Mouse (Mus musculus): ENCODE data around the gene Kif18b.

Gene Kif18b

DNA sequence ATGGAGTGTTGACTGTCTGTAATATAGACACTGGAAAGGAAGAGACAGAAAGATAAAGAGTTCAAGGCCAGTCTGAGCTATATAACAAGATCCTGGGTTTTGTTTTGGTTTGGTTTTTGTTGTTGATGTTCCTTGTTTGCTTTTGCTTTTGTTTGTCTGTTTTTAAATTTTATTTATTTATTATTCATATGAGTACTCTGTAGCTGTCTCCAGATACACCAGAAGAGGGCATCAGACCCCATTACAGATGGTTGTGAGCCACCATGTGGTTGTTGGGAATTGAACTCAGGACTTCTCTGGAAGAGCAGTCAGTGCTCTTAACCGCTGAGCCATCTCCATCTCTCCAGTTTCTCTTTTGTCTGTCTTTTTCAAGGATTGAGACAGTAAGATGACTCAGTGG lies 33.9 kb upstream of the Kif18b start:
- Histone ChIP-seq H3K9me3 (ENCODE audit: low read length) (no peaks in the 10 kb centered on the region), H3K4me3 (replicated peaks; ENCODE audit: low read length) (no peak overlapping the region), H3K36me3 (ENCODE audit: insufficient read depth, low read length) (no peaks in the 10 kb centered on the region), H3K27me3 (ENCODE audit: insufficient read depth, low read length) (peaks cover 37% of the 10 kb centered on the region), H3K4me1 (replicated peaks; ENCODE audit: low read depth, low read length) (peaks cover 42% of the 10 kb centered on the region)
- no peak for TF ChIP-seq POU5F1 (IDR thresholded peaks at IDR 0.05; ENCODE audit: borderline replicate concordance, low read length)
- no peak for TF ChIP-seq NANOG (IDR thresholded peaks at IDR 0.05; ENCODE audit: borderline replicate concordance, low read length)
- no peak for TF ChIP-seq CTCF (conservative IDR thresholded peaks at IDR 0.05; ENCODE audit: low read length)

GRCm38 (mm10) chr11:102958431-102958830 lies 33.5 kb upstream of the Kif18b start:
- H3K4me3 ChIP-seq (replicated peaks; ENCODE audit: low read length) = no peak overlapping the region
- H3K4me1 ChIP-seq (replicated peaks; ENCODE audit: low read depth, low read length) = peaks cover 38% of the 10 kb centered on the region
- H3K36me3 ChIP-seq (ENCODE audit: insufficient read depth, low read length) = no peaks in the 10 kb centered on the region
- H3K27me3 ChIP-seq (ENCODE audit: insufficient read depth, low read length) = peaks cover 35% of the 10 kb centered on the region
- TF ChIP-seq NANOG (IDR thresholded peaks at IDR 0.05; ENCODE audit: borderline replicate concordance, low read length) = no peak
- TF ChIP-seq POU5F1 (IDR thresholded peaks at IDR 0.05; ENCODE audit: borderline replicate concordance, low read length) = no peak
- no peak for TF ChIP-seq CTCF (conservative IDR thresholded peaks at IDR 0.05; ENCODE audit: low read length)
- no peaks in the 10 kb centered on the region for H3K9me3 ChIP-seq (ENCODE audit: low read length)

DNA sequence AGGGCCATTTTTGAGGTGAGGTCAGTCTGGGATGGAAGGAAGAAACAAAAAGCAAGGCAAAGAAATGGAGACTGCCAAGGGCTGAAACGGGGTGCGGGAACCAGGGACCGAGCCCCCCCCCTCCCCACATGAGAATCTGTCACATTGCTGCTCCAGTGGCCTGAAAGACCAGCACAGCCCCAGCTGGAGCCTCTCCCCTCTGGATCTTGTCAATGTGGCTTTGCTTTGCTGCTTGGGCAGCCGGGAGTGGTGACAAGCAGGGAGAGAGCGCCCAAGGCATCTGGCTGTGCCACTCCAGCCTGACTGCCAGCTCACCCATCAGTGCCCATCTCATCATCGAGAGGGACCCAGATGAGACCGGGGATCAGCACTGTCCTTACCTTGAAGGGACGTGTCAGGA lies 32.8 kb upstream of the Kif18b start:
- H3K9me3 ChIP-seq (ENCODE audit: low read length) = no peaks in the 10 kb centered on the region
- no peak overlapping the region for H3K4me3 ChIP-seq (replicated peaks; ENCODE audit: low read length)
- no peak for TF ChIP-seq NANOG (IDR thresholded peaks at IDR 0.05; ENCODE audit: borderline replicate concordance, low read length)
- TF ChIP-seq POU5F1 (IDR thresholded peaks at IDR 0.05; ENCODE audit: borderline replicate concordance, low read length) = no peak
- TF ChIP-seq CTCF (conservative IDR thresholded peaks at IDR 0.05; ENCODE audit: low read length) = no peak
- H3K4me1 ChIP-seq (replicated peaks; ENCODE audit: low read depth, low read length) = peaks cover 31% of the 10 kb centered on the region
- H3K27me3 ChIP-seq (ENCODE audit: insufficient read depth, low read length) = peaks cover 41% of the 10 kb centered on the region
- no peaks in the 10 kb centered on the region for H3K36me3 ChIP-seq (ENCODE audit: insufficient read depth, low read length)

DNA sequence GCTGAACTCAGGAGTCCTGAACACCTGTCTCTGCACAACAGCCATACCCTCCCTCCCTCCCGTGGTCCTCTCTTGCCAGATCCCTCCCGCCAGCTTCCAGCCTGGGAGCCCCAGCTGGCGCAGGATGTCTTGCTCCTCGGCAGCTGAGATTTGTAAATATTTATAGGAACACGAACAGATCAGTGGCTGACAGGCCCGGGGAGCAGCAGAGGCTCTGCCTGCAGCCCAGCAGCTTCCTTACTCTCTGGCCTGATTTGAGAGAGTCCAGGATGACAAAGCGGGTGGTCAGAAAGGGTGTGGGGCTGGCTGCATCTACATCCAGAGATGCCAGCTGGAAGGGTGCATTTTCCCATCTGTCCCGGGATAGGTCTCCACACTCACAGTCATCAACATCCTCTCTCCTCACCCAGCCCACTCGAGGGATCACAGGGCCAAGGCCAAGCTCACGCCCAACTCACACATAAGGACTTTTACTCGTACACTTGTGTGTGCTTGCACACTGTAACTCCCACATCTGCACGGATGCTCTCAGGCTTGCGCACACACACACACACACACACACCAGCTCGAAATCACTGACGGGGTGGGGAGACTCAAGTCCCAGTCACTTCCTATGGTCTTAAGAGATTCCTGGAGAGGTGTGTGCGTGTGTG lies 32.2 kb upstream of the Kif18b start:
- Histone ChIP-seq H3K4me3 (replicated peaks; ENCODE audit: low read length) (peak overlapping the region; percentile 41; the same call in 1 of the 2 replicates), H3K4me1 (replicated peaks; ENCODE audit: low read depth, low read length) (peaks cover 29% of the 10 kb centered on the region), H3K9me3 (ENCODE audit: low read length) (no peaks in the 10 kb centered on the region), H3K27me3 (ENCODE audit: insufficient read depth, low read length) (peaks cover 47% of the 10 kb centered on the region), H3K36me3 (ENCODE audit: insufficient read depth, low read length) (no peaks in the 10 kb centered on the region)
- no peak for TF ChIP-seq NANOG (IDR thresholded peaks at IDR 0.05; ENCODE audit: borderline replicate concordance, low read length)
- no peak for TF ChIP-seq POU5F1 (IDR thresholded peaks at IDR 0.05; ENCODE audit: borderline replicate concordance, low read length)
- TF ChIP-seq CTCF (conservative IDR thresholded peaks at IDR 0.05; ENCODE audit: low read length) = no peak

- no peaks in the 10 kb centered on the region for H3K9me3 ChIP-seq (ENCODE audit: low read length)
- TF ChIP-seq CTCF (conservative IDR thresholded peaks at IDR 0.05; ENCODE audit: low read length) = no peak
- no peak for TF ChIP-seq NANOG (IDR thresholded peaks at IDR 0.05; ENCODE audit: borderline replicate concordance, low read length)
- TF ChIP-seq POU5F1 (IDR thresholded peaks at IDR 0.05; ENCODE audit: borderline replicate concordance, low read length) = no peak
- H3K4me3 ChIP-seq (replicated peaks; ENCODE audit: low read length) = no peak overlapping the region
- H3K27me3 ChIP-seq (ENCODE audit: insufficient read depth, low read length) = peaks cover 84% of the 10 kb centered on the region
- peaks cover 40% of the 10 kb centered on the region for H3K4me1 ChIP-seq (replicated peaks; ENCODE audit: low read depth, low read length)
- no peaks in the 10 kb centered on the region for H3K36me3 ChIP-seq (ENCODE audit: insufficient read depth, low read length)
Measured at GRCm38 (mm10) chr11:102952922-102953321, 28.0 kb upstream of the Kif18b start.

DNA sequence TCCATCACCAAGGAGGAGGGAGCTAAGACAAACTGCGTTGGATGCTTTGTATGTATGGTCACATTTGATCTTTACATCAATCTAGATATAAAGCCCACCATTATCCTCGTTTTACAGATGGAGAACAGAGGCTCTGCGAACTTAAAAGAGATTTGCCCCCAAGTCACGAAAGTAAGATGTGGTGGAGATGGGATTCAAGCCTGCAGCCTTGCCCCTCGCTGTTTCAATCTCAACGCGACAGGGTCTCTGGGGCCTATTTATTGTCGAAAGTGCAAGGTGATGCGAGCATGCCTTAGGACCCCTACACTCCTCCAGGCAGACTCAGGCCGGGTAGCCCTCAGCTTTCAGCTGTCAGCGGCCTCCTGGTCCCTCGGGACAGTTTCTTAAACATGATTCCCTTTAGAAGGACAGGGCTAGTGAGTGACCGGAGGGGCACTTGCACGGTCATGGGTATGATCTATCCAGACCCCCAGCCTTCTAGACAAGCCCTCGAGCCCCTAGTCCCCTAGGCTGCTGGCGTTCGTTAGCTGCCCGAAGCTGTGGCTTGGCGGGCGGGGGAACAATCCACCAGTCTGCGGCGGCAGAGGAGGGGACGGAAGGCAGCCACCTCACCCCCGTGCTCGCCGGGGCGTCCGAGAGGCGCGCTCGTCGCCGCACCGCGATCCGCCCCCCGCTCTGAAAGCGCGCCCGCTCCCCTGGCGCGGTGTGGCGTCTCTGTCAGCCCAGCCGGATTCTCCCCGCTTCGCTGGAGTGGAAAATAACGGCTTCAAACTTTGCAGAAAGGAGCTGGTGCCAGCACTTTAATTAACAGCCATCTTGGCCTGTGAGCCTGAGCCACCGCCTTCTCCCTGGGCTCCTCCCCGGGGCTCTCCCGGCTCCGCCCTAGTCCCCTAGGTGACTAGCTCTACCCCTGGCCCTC lies 23.4 kb upstream of the Kif18b start:
- Histone ChIP-seq H3K27me3 (ENCODE audit: insufficient read depth, low read length) (peaks cover 96% of the 10 kb centered on the region), H3K9me3 (ENCODE audit: low read length) (no peaks in the 10 kb centered on the region), H3K36me3 (ENCODE audit: insufficient read depth, low read length) (peaks cover 1% of the 10 kb centered on the region; the same call in 1 of the 2 replicates), H3K4me1 (replicated peaks; ENCODE audit: low read depth, low read length) (peaks cover 43% of the 10 kb centered on the region), H3K4me3 (replicated peaks; ENCODE audit: low read length) (peak overlapping the region; percentile 78)
- TF ChIP-seq CTCF (conservative IDR thresholded peaks at IDR 0.05; ENCODE audit: low read length) (no peak), NANOG (IDR thresholded peaks at IDR 0.05; ENCODE audit: borderline replicate concordance, low read length) (no peak), POU5F1 (IDR thresholded peaks at IDR 0.05; ENCODE audit: borderline replicate concordance, low read length) (no peak)

DNA sequence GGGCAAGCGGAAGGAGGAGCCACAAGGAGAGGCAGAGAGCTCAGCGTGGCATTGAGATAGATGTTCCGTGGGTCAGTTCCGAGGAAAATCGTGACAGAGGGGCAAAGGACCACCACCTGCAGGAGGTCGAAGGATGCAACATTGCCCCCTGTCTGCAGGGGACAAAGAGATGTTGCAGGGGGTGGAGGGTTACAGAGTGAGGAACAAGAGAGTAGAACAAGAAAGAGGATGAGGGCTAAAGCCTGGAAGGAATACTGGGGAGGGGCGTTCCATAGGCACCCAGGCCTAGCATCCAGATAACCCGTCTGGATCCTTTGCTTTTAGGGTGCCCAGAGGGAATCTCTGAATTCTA lies 22.0 kb upstream of the Kif18b start:
- Histone ChIP-seq H3K4me1 (replicated peaks; ENCODE audit: low read depth, low read length) (peaks cover 43% of the 10 kb centered on the region), H3K36me3 (ENCODE audit: insufficient read depth, low read length) (peaks cover 6% of the 10 kb centered on the region; the same call in 1 of the 2 replicates), H3K4me3 (replicated peaks; ENCODE audit: low read length) (peak overlapping the region; percentile 80), H3K9me3 (ENCODE audit: low read length) (no peaks in the 10 kb centered on the region), H3K27me3 (ENCODE audit: insufficient read depth, low read length) (peaks cover 93% of the 10 kb centered on the region)
- TF ChIP-seq CTCF (conservative IDR thresholded peaks at IDR 0.05; ENCODE audit: low read length) (peak; percentile 19; the same call in 1 of the 2 replicates), POU5F1 (IDR thresholded peaks at IDR 0.05; ENCODE audit: borderline replicate concordance, low read length) (no peak)

DNA sequence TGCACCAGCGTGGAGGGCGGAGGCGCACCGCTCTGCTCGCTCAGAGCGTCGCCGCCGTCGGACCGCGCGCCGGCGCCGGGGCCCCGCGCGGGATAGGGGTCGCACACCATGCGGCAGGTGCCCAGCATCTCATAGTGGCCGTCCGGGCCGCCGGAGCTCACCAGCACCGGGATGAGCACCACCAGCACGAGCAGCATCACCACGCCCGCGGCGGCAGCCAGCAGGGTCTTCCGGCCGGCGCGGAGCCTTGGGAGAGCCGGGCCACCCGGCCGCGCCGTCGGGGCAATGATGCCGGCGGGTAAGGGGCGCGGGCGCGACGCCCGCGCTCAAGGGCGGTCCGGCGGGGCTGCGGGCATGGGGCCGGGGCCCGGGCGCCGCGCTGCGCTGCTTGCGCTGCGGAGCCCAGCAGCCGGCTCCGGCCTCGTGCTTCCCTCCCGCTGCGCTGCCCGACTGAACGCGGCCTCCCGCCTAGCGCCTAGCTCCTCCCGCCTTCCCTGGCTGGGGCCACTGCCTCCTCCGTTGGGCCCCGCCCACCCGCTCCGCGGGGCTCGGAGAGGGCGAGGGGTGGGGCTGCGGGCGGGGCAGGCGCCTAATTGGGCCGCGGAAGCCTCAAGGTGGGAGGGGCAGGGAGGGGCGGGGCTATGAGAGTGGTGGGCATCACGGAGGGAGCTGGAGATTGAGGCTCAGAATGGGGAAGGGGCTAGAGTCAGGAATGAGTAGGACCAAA lies 21.5 kb upstream of the Kif18b start, which contains the start of gene C1ql1:
Gene C1ql1, minus strand, starts transcription at position 424 of the 727 bp plus-strand sequence.
- TF ChIP-seq POU5F1 (IDR thresholded peaks at IDR 0.05; ENCODE audit: borderline replicate concordance, low read length) = no peak
- no peak for TF ChIP-seq NANOG (IDR thresholded peaks at IDR 0.05; ENCODE audit: borderline replicate concordance, low read length)
- TF ChIP-seq CTCF (conservative IDR thresholded peaks at IDR 0.05; ENCODE audit: low read length) = no peak
- peaks cover 43% of the 10 kb centered on the region for H3K4me1 ChIP-seq (replicated peaks; ENCODE audit: low read depth, low read length)

More for the DNA sequence above, 21.5 kb upstream of the Kif18b start, which contains the start of gene C1ql1:
- Histone ChIP-seq H3K36me3 (ENCODE audit: insufficient read depth, low read length) (peaks cover 6% of the 10 kb centered on the region; the same call in 1 of the 2 replicates), H3K27me3 (ENCODE audit: insufficient read depth, low read length) (peaks cover 91% of the 10 kb centered on the region), H3K4me3 (replicated peaks; ENCODE audit: low read length) (peak within 1 kb of the TSS; percentile 80), H3K9me3 (ENCODE audit: low read length) (no peaks in the 10 kb centered on the region)
